Mouse (Mus musculus): ENCODE measurements around the gene Rab6a. TPM values are rescaled to one million over a fixed set of nuclear protein-coding genes. Genes with fewer than 3 reads are reported as not detected.

Gene Rab6a
- total and polyA plus RNA-seq, 2 experiments from 2014 or later: 78.1 to 87.6 TPM

GRCm38 (mm10) chr7:100650421-100650820, 43.2 kb downstream of the Rab6a start:
- Histone ChIP-seq H3K27ac (ENCODE audit: low read depth) (no peak overlapping the region), H3K9ac (replicated peaks; ENCODE audit: low read depth, low read length) (no peak overlapping the region), H3K4me3 (ENCODE audit: low read depth, low read length) (no peak overlapping the region), H3K36me3 (replicated peaks; ENCODE audit: control insufficient read depth, insufficient read depth, low read length) (no peaks in the 10 kb centered on the region; the same call in 1 of the 2 replicates), H3K4me1 (ENCODE audit: control insufficient read depth, insufficient read depth) (no peaks in the 10 kb centered on the region), H3K9me3 (replicated peaks; ENCODE audit: control insufficient read depth, low read length) (no peaks in the 10 kb centered on the region), H3K4me2 (ENCODE audit: low read depth, low read length) (no peak overlapping the region), H3K27me3 (ENCODE audit: control insufficient read depth, insufficient read depth, low read length) (no peaks in the 10 kb centered on the region)
- no peak for DNase-seq (ENCODE audit: low spot score)
- TF ChIP-seq CTCF (IDR thresholded peaks at IDR 0.05; ENCODE audit: low read depth): no peak
- no peak for TF ChIP-seq EP300 (IDR thresholded peaks at IDR 0.05; ENCODE audit: low read depth)
- WGBS: 72% methylated on average over 6 of the region's 6 CpGs
- no peak for ATAC-seq (ENCODE audit: insufficient read depth, low read depth)

- no peaks in the 10 kb centered on the region for H3K27me3 ChIP-seq (ENCODE audit: control insufficient read depth, insufficient read depth, low read length)
- H3K4me2 ChIP-seq (ENCODE audit: low read depth, low read length): no peak overlapping the region
- no peaks in the 10 kb centered on the region for H3K36me3 ChIP-seq (replicated peaks; ENCODE audit: control insufficient read depth, insufficient read depth, low read length)
- no peak for ATAC-seq (ENCODE audit: insufficient read depth, low read depth)
- no peak overlapping the region for H3K9ac ChIP-seq (replicated peaks; ENCODE audit: low read depth, low read length)
- H3K4me1 ChIP-seq (ENCODE audit: control insufficient read depth, insufficient read depth): no peaks in the 10 kb centered on the region
- no peak overlapping the region for H3K27ac ChIP-seq (ENCODE audit: low read depth)
- DNase-seq (ENCODE audit: low spot score): no peak
- WGBS: 64% methylated on average over 4 of the region's 4 CpGs
- H3K9me3 ChIP-seq (replicated peaks; ENCODE audit: control insufficient read depth, low read length): no peaks in the 10 kb centered on the region
- H3K4me3 ChIP-seq (ENCODE audit: low read depth, low read length): no peak overlapping the region
- no peak for TF ChIP-seq EP300 (IDR thresholded peaks at IDR 0.05; ENCODE audit: low read depth)
- no peak for TF ChIP-seq CTCF (IDR thresholded peaks at IDR 0.05; ENCODE audit: low read depth)
Measured at GRCm38 (mm10) chr7:100651011-100651410, 43.8 kb downstream of the Rab6a start.

GRCm38 (mm10) chr7:100653480-100654266, 46.5 kb downstream of the Rab6a start:
- DNase-seq (ENCODE audit: low spot score) (no peak), ATAC-seq (ENCODE audit: insufficient read depth, low read depth) (no peak)
- Histone ChIP-seq H3K36me3 (replicated peaks; ENCODE audit: control insufficient read depth, insufficient read depth, low read length) (no peaks in the 10 kb centered on the region), H3K9me3 (replicated peaks; ENCODE audit: control insufficient read depth, low read length) (no peaks in the 10 kb centered on the region), H3K4me3 (ENCODE audit: low read depth, low read length) (no peak overlapping the region), H3K27me3 (ENCODE audit: control insufficient read depth, insufficient read depth, low read length) (no peaks in the 10 kb centered on the region), H3K4me1 (ENCODE audit: control insufficient read depth, insufficient read depth) (no peaks in the 10 kb centered on the region), H3K9ac (replicated peaks; ENCODE audit: low read depth, low read length) (no peak overlapping the region), H3K27ac (ENCODE audit: low read depth) (no peak overlapping the region), H3K4me2 (ENCODE audit: low read depth, low read length) (no peak overlapping the region)
- no peak for TF ChIP-seq EP300 (IDR thresholded peaks at IDR 0.05; ENCODE audit: low read depth)
- no peak for TF ChIP-seq CTCF (IDR thresholded peaks at IDR 0.05; ENCODE audit: low read depth)
- 79% methylated on average over 9 of the region's 9 CpGs for WGBS

- WGBS: 79% methylated on average over 8 of the region's 8 CpGs
Measured at GRCm38 (mm10) chr7:100654441-100654840, 47.2 kb downstream of the Rab6a start.

GRCm38 (mm10) chr7:100656739-100657138, 49.5 kb downstream of the Rab6a start:
- no peak overlapping the region for H3K4me2 ChIP-seq (ENCODE audit: low read depth, low read length)
- ATAC-seq (ENCODE audit: insufficient read depth, low read depth) (no peak), DNase-seq (ENCODE audit: low spot score) (no peak)
- H3K9me3 ChIP-seq (replicated peaks; ENCODE audit: control insufficient read depth, low read length): no peaks in the 10 kb centered on the region
- H3K27ac ChIP-seq (ENCODE audit: low read depth): no peak overlapping the region
- 43% methylated on average over 5 of the region's 5 CpGs for WGBS
- no peaks in the 10 kb centered on the region for H3K27me3 ChIP-seq (ENCODE audit: control insufficient read depth, insufficient read depth, low read length)
- H3K4me1 ChIP-seq (ENCODE audit: control insufficient read depth, insufficient read depth): no peaks in the 10 kb centered on the region
- no peak for TF ChIP-seq EP300 (IDR thresholded peaks at IDR 0.05; ENCODE audit: low read depth)
- TF ChIP-seq CTCF (IDR thresholded peaks at IDR 0.05; ENCODE audit: low read depth): no peak
- no peak overlapping the region for H3K4me3 ChIP-seq (ENCODE audit: low read depth, low read length)
- H3K36me3 ChIP-seq (replicated peaks; ENCODE audit: control insufficient read depth, insufficient read depth, low read length): no peaks in the 10 kb centered on the region
- no peak overlapping the region for H3K9ac ChIP-seq (replicated peaks; ENCODE audit: low read depth, low read length)

More at GRCm38 (mm10) chr7:100654441-100654840, 47.2 kb downstream of the Rab6a start:
- no peaks in the 10 kb centered on the region for H3K9me3 ChIP-seq (replicated peaks; ENCODE audit: control insufficient read depth, low read length)
- no peaks in the 10 kb centered on the region for H3K27me3 ChIP-seq (ENCODE audit: control insufficient read depth, insufficient read depth, low read length)
- TF ChIP-seq EP300 (IDR thresholded peaks at IDR 0.05; ENCODE audit: low read depth) (no peak), CTCF (IDR thresholded peaks at IDR 0.05; ENCODE audit: low read depth) (no peak)
- no peak overlapping the region for H3K4me2 ChIP-seq (ENCODE audit: low read depth, low read length)
- ATAC-seq (ENCODE audit: insufficient read depth, low read depth) (no peak), DNase-seq (ENCODE audit: low spot score) (no peak)
- no peak overlapping the region for H3K27ac ChIP-seq (ENCODE audit: low read depth)
- no peak overlapping the region for H3K9ac ChIP-seq (replicated peaks; ENCODE audit: low read depth, low read length)
- H3K4me3 ChIP-seq (ENCODE audit: low read depth, low read length): no peak overlapping the region
- no peaks in the 10 kb centered on the region for H3K36me3 ChIP-seq (replicated peaks; ENCODE audit: control insufficient read depth, insufficient read depth, low read length)
- H3K4me1 ChIP-seq (ENCODE audit: control insufficient read depth, insufficient read depth): no peaks in the 10 kb centered on the region
